Mouse (Mus musculus) cerebellum, postnatal 4 days (tissue): Measurements from ENCODE around the gene Arhgap35.
A peak's percentile ranks its signal among the peaks of the same experiment; 100 is the strongest.
"Not testable (repeated sequence)": the region's sequence is repeated elsewhere in the genome, so short reads cannot be mapped to it uniquely, and the experiment has no call there.

ENCODE experiments used
- DNase-seq, 2 experiments: peaks; one replicate each; pipeline ENCODE4 v3.0.0; 2022; ENCODE audit warnings: low spot score in 2 of 2, mixed read lengths in 1 of 2

Gene Arhgap35

DNA sequence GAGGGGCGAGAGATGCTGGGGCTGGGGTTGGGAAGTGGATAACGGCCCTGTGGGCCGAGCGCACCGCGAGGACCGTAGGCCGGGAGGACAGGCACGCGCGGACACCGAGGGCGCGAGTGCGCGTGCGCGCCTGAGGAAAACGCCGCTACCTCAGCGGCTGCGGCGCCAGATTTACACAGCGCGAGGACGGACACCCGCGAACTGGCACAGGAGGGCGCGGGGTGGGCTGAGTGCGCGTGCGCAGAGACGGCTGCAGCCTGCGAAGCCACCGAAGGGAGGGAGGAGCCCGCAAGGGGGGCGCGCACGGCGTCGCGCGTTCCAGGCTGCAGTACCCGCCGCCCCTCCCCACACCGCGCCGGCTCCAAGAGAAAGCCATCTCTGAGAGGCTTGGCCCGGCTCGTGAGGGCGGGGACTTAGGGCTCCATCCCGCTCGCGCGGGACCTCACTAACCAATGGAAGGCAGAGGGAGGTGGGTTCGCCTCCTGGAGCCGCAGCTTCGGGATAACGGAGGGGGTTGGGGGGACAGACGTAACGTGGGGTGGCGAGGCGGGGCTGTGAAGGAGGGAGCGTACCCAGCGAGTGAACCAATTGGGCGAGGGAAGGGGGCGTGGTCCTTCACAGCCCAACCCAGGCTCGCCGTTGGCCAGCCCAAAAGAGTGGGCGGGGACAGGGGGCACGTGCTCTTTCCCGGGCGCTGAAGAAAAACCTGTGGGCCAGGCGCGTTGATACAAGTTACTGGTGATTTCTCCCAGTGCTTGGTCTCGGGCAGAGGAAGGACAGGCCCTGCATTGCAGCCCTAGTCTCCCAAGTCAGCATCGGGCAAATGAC lies at the start of gene Arhgap35:
TSS of gene Arhgap35 (minus strand) at position 106 of the 828 bp plus-strand sequence.
- peak; percentile 98 to 99 for DNase-seq

- DNase-seq, result no peak
Observed at GRCm38 (mm10) chr7:16644260-16644659, 29.5 kb upstream of the Arhgap35 start.

DNA sequence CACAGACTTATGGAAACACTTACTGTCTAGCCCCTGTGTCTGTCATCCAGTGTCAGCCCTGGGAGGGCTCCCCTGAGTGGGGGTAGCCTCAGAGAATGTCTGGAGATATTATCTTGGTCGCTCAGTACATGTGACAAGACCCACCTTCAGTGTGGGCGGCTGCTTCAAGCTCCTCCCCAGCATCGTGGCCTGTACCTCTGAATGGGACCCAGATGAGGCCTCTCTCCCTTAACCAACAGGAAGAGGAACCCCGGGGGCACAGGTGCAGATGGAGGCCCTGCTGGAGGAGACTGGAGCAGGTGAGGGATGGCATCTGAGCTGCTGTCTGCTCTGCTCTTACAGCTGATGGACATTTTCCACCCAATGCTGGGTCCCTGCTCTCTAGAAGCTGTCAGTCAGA lies 28.3 kb upstream of the Arhgap35 start:
- DNase-seq, result not testable (repeated sequence)

DNA sequence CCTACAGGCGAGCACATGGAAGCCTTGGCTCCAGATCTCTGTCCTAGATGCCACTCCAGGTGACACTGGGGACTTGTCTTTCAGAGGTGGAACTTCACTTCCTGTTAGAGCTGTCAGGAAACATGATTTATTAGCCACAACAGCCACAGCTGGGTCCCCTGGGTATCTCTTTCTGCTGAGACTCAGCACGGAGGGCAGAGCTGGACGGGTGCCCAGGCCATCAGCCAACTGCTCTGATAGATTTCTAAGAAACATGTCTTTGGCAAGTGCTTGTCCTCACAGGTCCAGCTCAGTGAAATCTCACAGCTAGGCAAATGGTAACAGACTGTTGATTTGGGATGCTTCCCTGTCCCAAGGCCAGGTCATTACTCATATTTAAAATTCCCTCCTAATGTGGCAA lies 24.2 kb upstream of the Arhgap35 start:
- peak; percentile 58 to 86 for DNase-seq

GRCm38 (mm10) chr7:16635116-16635515 lies 20.3 kb upstream of the Arhgap35 start:
- no peak for DNase-seq

DNA sequence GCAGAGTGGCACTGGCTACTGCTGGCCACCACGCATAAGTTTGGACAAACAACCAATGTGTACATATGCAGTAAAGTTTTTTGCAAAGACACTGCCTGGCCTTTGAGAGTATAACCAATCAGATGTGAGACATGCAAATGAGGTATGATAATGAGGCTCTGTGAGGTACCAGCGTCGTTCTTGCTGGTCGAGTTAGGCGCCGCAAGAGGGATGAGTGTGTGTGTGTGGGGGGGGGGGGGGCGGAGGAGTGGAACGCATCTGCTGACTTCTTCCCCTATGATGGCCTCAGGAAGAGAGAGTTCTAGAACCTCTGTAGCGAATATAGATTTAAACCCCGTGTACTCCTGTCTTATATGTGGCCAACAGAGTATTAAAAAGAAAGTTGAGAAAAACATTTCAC lies 19.1 kb upstream of the Arhgap35 start:
- not testable (repeated sequence) for DNase-seq

GRCm38 (mm10) chr7:16631932-16632331 lies 17.1 kb upstream of the Arhgap35 start:
- no peak for DNase-seq

- no peak for DNase-seq
Observed at GRCm38 (mm10) chr7:16631025-16631424, 16.2 kb upstream of the Arhgap35 start.

- peak in 1 of 2 experiments; percentile 57 for DNase-seq
Observed at GRCm38 (mm10) chr7:16629598-16630296, 15.0 kb upstream of the Arhgap35 start.

GRCm38 (mm10) chr7:16628096-16628771 lies 13.4 kb upstream of the Arhgap35 start:
- DNase-seq, result peak; percentile 40 to 74

GRCm38 (mm10) chr7:16623687-16624086 lies 8.9 kb upstream of the Arhgap35 start:
- no peak for DNase-seq

GRCm38 (mm10) chr7:16623131-16623530 lies 8.3 kb upstream of the Arhgap35 start:
- DNase-seq, result no peak

DNA sequence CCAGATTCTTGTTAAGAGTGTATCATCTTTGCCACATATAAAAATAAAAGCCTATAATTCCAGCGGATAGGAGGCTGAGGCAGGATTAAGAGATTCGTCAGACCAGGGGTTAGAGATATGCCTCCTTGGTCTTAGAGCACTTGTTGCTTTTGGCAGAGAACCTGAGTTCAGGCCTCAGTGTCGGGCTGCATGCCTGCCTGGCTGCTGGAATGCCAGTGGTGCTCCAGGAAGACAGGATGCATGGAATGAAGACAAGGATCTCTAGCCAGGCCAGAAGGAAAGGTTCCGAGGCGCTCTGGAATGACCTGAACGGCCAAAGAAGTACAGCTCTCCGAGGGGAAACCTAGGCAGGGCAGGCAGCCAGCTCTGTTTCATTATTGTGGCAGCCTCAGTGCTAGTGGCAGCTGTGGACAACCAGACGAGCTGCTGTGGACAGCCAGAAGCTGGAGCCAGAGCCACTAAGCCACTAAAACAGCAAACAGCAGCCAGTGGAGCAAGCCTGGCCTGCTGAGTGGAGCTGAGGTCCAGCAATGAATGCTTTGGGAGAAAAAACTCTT lies 6.4 kb upstream of the Arhgap35 start:
- DNase-seq, result no peak

- peak; percentile 36 to 73 for DNase-seq
Observed at GRCm38 (mm10) chr7:16618661-16619211, 3.9 kb upstream of the Arhgap35 start.

GRCm38 (mm10) chr7:16617045-16617444 lies 2.3 kb upstream of the Arhgap35 start:
- DNase-seq, result peak; percentile 33 to 64

DNA sequence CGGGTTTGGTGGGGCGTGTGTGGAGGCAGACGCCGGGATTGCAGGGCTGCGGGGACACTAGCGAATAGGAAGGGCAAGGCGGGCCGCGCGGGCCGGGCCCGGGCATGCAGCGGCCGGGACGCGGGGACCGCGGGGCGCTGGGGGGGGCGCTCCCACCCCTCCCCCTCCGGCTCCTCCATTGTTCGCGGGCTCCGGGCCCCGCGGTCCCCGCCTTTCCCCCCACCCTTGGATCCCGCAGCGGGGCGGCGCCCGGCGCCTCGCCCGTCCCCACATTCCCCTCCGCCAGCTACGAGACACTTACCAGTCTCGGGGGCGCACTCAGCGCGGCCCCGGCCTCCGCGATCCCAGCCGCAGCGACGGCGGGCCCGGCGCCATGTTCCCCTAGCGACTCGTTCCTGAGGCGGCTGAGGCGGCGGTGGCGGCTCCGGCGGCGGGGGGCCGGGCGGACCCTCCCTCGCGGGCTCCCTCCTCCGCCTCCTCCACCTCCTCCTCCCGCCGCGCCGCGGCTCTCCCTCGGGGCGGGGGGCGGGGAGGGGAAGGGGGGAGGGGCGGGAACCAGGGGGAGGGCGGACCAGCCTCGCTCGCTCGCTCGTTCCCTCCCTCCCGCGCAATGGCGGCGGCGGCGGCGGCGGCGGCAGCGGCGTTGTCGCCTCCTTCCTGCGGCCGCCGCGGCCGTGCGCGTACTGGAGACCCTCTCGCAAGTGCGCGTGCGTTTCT lies 464 bp downstream of the Arhgap35 start:
- DNase-seq, result peak; percentile 27 to 76

DNA sequence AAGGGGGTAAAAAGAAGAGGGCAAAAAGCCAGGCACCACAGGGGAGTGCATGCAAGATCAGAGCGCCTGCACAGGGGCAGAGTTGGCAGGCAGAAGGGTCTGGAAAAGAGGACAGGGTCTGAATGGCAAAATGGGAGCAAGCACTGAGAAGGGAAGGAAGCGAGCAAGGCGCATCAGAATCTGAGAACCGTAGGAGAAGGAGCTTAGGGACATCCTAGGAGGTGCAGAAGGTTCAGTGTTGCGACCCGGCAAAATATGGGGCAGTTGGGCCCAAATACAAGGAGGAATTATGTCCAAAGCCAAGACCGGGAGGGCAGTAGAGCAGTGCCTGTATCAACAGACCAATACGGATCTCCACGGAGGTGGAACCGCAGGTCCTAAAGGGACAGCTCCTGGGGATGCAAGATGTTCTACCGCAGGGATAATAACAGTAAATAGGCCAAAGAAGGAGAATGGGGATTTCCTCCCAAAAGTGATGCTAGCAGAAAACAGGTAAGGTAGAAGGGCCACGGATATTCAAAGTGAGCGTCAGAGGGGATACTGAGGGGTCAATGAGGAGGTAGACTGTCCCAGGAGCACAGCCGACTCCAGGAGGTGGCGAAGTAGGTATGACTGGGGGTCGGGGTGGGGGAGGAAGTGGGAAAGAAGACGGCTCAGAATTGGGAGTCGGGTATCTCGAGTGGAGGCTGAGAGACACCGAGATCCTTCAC lies 1.2 kb downstream of the Arhgap35 start:
- peak in 1 of 2 experiments; percentile 23 for DNase-seq

GRCm38 (mm10) chr7:16610345-16610744 lies 4.4 kb downstream of the Arhgap35 start:
- DNase-seq, result no peak

GRCm38 (mm10) chr7:16608961-16609360 lies 5.8 kb downstream of the Arhgap35 start:
- DNase-seq, result no peak

DNA sequence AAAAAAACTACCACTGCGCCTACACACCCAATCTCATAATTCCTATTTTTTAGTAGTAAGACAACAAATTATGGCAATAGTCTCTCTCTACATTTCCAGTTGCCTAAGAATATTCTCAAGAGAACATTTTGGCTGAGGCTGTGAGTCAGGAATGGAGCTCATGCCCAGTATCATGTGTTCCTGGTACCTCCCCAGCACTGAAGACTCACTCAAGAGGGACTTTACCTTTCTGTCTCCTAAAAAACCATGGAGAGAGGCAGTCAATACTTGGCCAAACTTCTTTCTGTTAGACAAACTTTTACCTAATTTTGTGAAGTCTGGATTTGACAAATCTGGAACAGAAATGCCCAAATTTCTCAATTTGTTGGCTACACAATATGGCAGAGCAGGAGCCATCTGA lies 6.7 kb downstream of the Arhgap35 start:
- no peak for DNase-seq
